Mouse (Mus musculus): ENCODE results near the gene Kcnh7. TPM values are rescaled to one million over a fixed set of nuclear protein-coding genes. Genes with fewer than 3 reads are reported as not detected.
"Not testable (repeated sequence)": the region's sequence is repeated elsewhere in the genome, so short reads cannot be mapped to it uniquely, and the experiment has no call there.

Kcnh7 gene
- polyA plus RNA-seq, 1 experiment from 2014 or later: 0.16 TPM

- H3K27me3 ChIP-seq (ENCODE audit: control insufficient read depth, insufficient read depth, low read length): no peaks in the 10 kb centered on the region
- WGBS: 80% methylated on average over 1 of the region's 1 CpGs
- no peaks in the 10 kb centered on the region for H3K9me3 ChIP-seq (ENCODE audit: control insufficient read depth, low read length)
- H3K4me1 ChIP-seq (replicated peaks; ENCODE audit: control insufficient read depth, insufficient read depth): no peaks in the 10 kb centered on the region
- no peak overlapping the region for H3K4me2 ChIP-seq (replicated peaks; ENCODE audit: low read depth)
- TF ChIP-seq CTCF (IDR thresholded peaks at IDR 0.05; ENCODE audit: low read depth) (no peak), EP300 (optimal IDR thresholded peaks at IDR 0.05) (no peak)
- DNase-seq (ENCODE audit: low spot score): no peak
- H3K27ac ChIP-seq (replicated peaks): no peak overlapping the region
- H3K4me3 ChIP-seq (ENCODE audit: low read depth, low read length): no peak overlapping the region
- H3K36me3 ChIP-seq (ENCODE audit: control insufficient read depth, insufficient read depth, low read length): no peaks in the 10 kb centered on the region
- ATAC-seq (ENCODE audit: low FRiP score, low TSS enrichment): no peak
- H3K9ac ChIP-seq (ENCODE audit: low read length): no peak overlapping the region
Observed at GRCm38 (mm10) chr2:62730671-62731070, 453.4 kb downstream of the Kcnh7 start.

- H3K4me1 ChIP-seq (replicated peaks; ENCODE audit: control insufficient read depth, insufficient read depth): no peaks in the 10 kb centered on the region
- 86% methylated on average over 2 of the region's 2 CpGs for WGBS
- H3K27me3 ChIP-seq (ENCODE audit: control insufficient read depth, insufficient read depth, low read length): no peaks in the 10 kb centered on the region
- TF ChIP-seq EP300 (optimal IDR thresholded peaks at IDR 0.05): no peak
- no peak for TF ChIP-seq CTCF (IDR thresholded peaks at IDR 0.05; ENCODE audit: low read depth)
- ATAC-seq (ENCODE audit: low FRiP score, low TSS enrichment): no peak
- H3K4me2 ChIP-seq (replicated peaks; ENCODE audit: low read depth): no peak overlapping the region
- no peak overlapping the region for H3K4me3 ChIP-seq (ENCODE audit: low read depth, low read length)
- no peaks in the 10 kb centered on the region for H3K9me3 ChIP-seq (ENCODE audit: control insufficient read depth, low read length)
- H3K9ac ChIP-seq (ENCODE audit: low read length): no peak overlapping the region
- no peak overlapping the region for H3K27ac ChIP-seq (replicated peaks)
- no peaks in the 10 kb centered on the region for H3K36me3 ChIP-seq (ENCODE audit: control insufficient read depth, insufficient read depth, low read length)
- DNase-seq (ENCODE audit: low spot score): no peak
Observed at GRCm38 (mm10) chr2:62727732-62728131, 456.4 kb downstream of the Kcnh7 start.

- H3K4me2 ChIP-seq (replicated peaks; ENCODE audit: low read depth): no peak overlapping the region
- no peak for ATAC-seq (ENCODE audit: low FRiP score, low TSS enrichment)
Observed at GRCm38 (mm10) chr2:62725946-62726345, 458.1 kb downstream of the Kcnh7 start.

GRCm38 (mm10) chr2:62718411-62718810, 465.7 kb downstream of the Kcnh7 start:
- Histone ChIP-seq H3K9ac (ENCODE audit: low read length) (no peak overlapping the region), H3K27me3 (ENCODE audit: control insufficient read depth, insufficient read depth, low read length) (no peaks in the 10 kb centered on the region), H3K4me2 (replicated peaks; ENCODE audit: low read depth) (no peak overlapping the region), H3K36me3 (ENCODE audit: control insufficient read depth, insufficient read depth, low read length) (no peaks in the 10 kb centered on the region), H3K4me1 (replicated peaks; ENCODE audit: control insufficient read depth, insufficient read depth) (no peaks in the 10 kb centered on the region), H3K9me3 (ENCODE audit: control insufficient read depth, low read length) (no peaks in the 10 kb centered on the region), H3K4me3 (ENCODE audit: low read depth, low read length) (no peak overlapping the region), H3K27ac (replicated peaks) (no peak overlapping the region)
- DNase-seq (ENCODE audit: low spot score) (no peak), ATAC-seq (ENCODE audit: low FRiP score, low TSS enrichment) (no peak)
- WGBS: 37% methylated on average over 1 of the region's 1 CpGs
- TF ChIP-seq CTCF (IDR thresholded peaks at IDR 0.05; ENCODE audit: low read depth) (no peak), EP300 (optimal IDR thresholded peaks at IDR 0.05) (no peak)

More at GRCm38 (mm10) chr2:62725946-62726345, 458.1 kb downstream of the Kcnh7 start:
- no peak overlapping the region for H3K4me3 ChIP-seq (ENCODE audit: low read depth, low read length)
- DNase-seq (ENCODE audit: low spot score): no peak
- 20% methylated on average over 1 of the region's 1 CpGs for WGBS
- TF ChIP-seq CTCF (IDR thresholded peaks at IDR 0.05; ENCODE audit: low read depth): no peak
- no peak for TF ChIP-seq EP300 (optimal IDR thresholded peaks at IDR 0.05)
- H3K27ac ChIP-seq (replicated peaks): no peak overlapping the region
- H3K4me1 ChIP-seq (replicated peaks; ENCODE audit: control insufficient read depth, insufficient read depth): no peaks in the 10 kb centered on the region
- no peaks in the 10 kb centered on the region for H3K27me3 ChIP-seq (ENCODE audit: control insufficient read depth, insufficient read depth, low read length)
- no peak overlapping the region for H3K9ac ChIP-seq (ENCODE audit: low read length)
- H3K9me3 ChIP-seq (ENCODE audit: control insufficient read depth, low read length): no peaks in the 10 kb centered on the region
- no peaks in the 10 kb centered on the region for H3K36me3 ChIP-seq (ENCODE audit: control insufficient read depth, insufficient read depth, low read length)

- Histone ChIP-seq H3K9me3 (ENCODE audit: control insufficient read depth, low read length) (no peaks in the 10 kb centered on the region), H3K4me1 (replicated peaks; ENCODE audit: control insufficient read depth, insufficient read depth) (no peaks in the 10 kb centered on the region), H3K9ac (ENCODE audit: low read length) (no peak overlapping the region), H3K4me2 (replicated peaks; ENCODE audit: low read depth) (no peak overlapping the region), H3K27ac (replicated peaks) (no peak overlapping the region), H3K36me3 (ENCODE audit: control insufficient read depth, insufficient read depth, low read length) (no peaks in the 10 kb centered on the region), H3K27me3 (ENCODE audit: control insufficient read depth, insufficient read depth, low read length) (no peaks in the 10 kb centered on the region), H3K4me3 (ENCODE audit: low read depth, low read length) (no peak overlapping the region)
- TF ChIP-seq CTCF (IDR thresholded peaks at IDR 0.05; ENCODE audit: low read depth): no peak
- no peak for TF ChIP-seq EP300 (optimal IDR thresholded peaks at IDR 0.05)
- 83% methylated on average over 6 of the region's 6 CpGs for WGBS
- DNase-seq (ENCODE audit: low spot score) (no peak), ATAC-seq (ENCODE audit: low FRiP score, low TSS enrichment) (no peak)
Observed at GRCm38 (mm10) chr2:62717270-62717669, 466.8 kb downstream of the Kcnh7 start.

GRCm38 (mm10) chr2:62715260-62715659, 468.8 kb downstream of the Kcnh7 start:
- no peak overlapping the region for H3K4me2 ChIP-seq (replicated peaks; ENCODE audit: low read depth)
- no peak overlapping the region for H3K27ac ChIP-seq (replicated peaks)
- H3K9ac ChIP-seq (ENCODE audit: low read length): no peak overlapping the region
- DNase-seq (ENCODE audit: low spot score) (no peak), ATAC-seq (ENCODE audit: low FRiP score, low TSS enrichment) (no peak)
- no peak overlapping the region for H3K4me3 ChIP-seq (ENCODE audit: low read depth, low read length)
- H3K36me3 ChIP-seq (ENCODE audit: control insufficient read depth, insufficient read depth, low read length): no peaks in the 10 kb centered on the region
- no peaks in the 10 kb centered on the region for H3K4me1 ChIP-seq (replicated peaks; ENCODE audit: control insufficient read depth, insufficient read depth)
- WGBS: 82% methylated on average over 4 of the region's 4 CpGs
- H3K27me3 ChIP-seq (ENCODE audit: control insufficient read depth, insufficient read depth, low read length): no peaks in the 10 kb centered on the region
- TF ChIP-seq EP300 (optimal IDR thresholded peaks at IDR 0.05): no peak
- no peak for TF ChIP-seq CTCF (IDR thresholded peaks at IDR 0.05; ENCODE audit: low read depth)
- H3K9me3 ChIP-seq (ENCODE audit: control insufficient read depth, low read length): no peaks in the 10 kb centered on the region

GRCm38 (mm10) chr2:62714362-62714761, 469.7 kb downstream of the Kcnh7 start:
- not testable (repeated sequence) for H3K36me3 ChIP-seq (ENCODE audit: control insufficient read depth, insufficient read depth, low read length); ATAC-seq (ENCODE audit: low FRiP score, low TSS enrichment); H3K27me3 ChIP-seq (ENCODE audit: control insufficient read depth, insufficient read depth, low read length); DNase-seq (ENCODE audit: low spot score); H3K9me3 ChIP-seq (ENCODE audit: control insufficient read depth, low read length); H3K27ac ChIP-seq (replicated peaks); H3K4me2 ChIP-seq (replicated peaks; ENCODE audit: low read depth); H3K4me3 ChIP-seq (ENCODE audit: low read depth, low read length); H3K4me1 ChIP-seq (replicated peaks; ENCODE audit: control insufficient read depth, insufficient read depth); H3K9ac ChIP-seq (ENCODE audit: low read length)
- WGBS: 92% methylated on average over 4 of the region's 4 CpGs

All from stomach, postnatal 0 days (tissue).